ENCODE assay signal across 25 mouse cellular contexts in the genomic region with DNA sequence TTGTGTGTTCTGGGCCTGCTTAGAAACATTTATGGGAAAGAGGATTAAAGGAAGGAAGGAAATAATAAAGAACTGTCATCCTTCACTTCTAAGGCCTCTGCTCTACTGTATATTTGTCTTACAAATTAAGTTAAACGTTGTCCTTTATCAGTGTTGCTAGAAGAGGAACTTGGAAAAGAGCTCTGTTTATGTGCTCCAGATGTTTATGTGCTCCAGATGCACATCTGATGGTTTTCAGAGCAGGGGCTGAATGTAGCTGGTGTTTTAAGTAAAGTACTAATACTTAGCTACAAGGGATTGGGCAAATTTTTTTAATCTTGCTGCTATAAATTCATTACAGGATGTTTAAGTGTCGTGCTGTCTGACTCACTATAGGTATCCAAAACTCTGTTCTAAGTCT. TPM values are rescaled to one million over a fixed set of nuclear protein-coding genes. Genes with fewer than 3 reads are reported as not detected.
DNase-seq lines count a peak whose midpoint lies in the region; ATAC-seq and TF ChIP-seq lines count a peak whose summit lies in the region.
"Had no signal": no experiment of that assay in that cellular context is flagged by ENCODE, and none has a peak within 500 bp of the region (broad histone marks: within the 10 kb centered on the region; RNA-seq: fewer than 3 reads in every experiment).

No protein-coding gene starts in this region.

- ATAC-seq in embryonic facial prominence, embryonic 11.5 days (replicated peaks; ENCODE audit: insufficient number of reproducible peaks, low FRiP score, low TSS enrichment, low read depth) = no peak
- no peak for ATAC-seq in lung, embryonic 14.5 days (ENCODE audit: insufficient read depth)
- ATAC-seq in embryonic facial prominence, embryonic 14.5 days (ENCODE audit: low read depth) = no peak
- ATAC-seq: activated CD4-positive, CD25-positive, alpha-beta regulatory T cell, adult 4 months; forebrain, embryonic 14.5 days; forebrain, embryonic 16.5 days; Patski had no signal

- no peaks in the 10 kb centered on the region for H3K27me3 ChIP-seq in embryonic facial prominence, embryonic 11.5 days (ENCODE audit: control insufficient read depth, insufficient read depth, low read length)
- H3K27me3 ChIP-seq in embryonic facial prominence, embryonic 10.5 days (replicated peaks; ENCODE audit: low read depth, poor library complexity, severe bottlenecking) = no peaks in the 10 kb centered on the region
- no peaks in the 10 kb centered on the region for H3K27me3 ChIP-seq in lung, embryonic 14.5 days (ENCODE audit: insufficient read depth, low read length)
- no peaks in the 10 kb centered on the region for H3K27me3 ChIP-seq in embryonic facial prominence, embryonic 14.5 days (replicated peaks; ENCODE audit: control insufficient read depth, insufficient read depth, low read length)
- H3K27me3 ChIP-seq: embryonic facial prominence, embryonic 12.5 days; embryonic facial prominence, embryonic 15.5 days; forebrain, embryonic 12.5 days had no signal

- intact Hi-C loops in heart, postnatal 25 days (cut with DNase I) = loop anchor here (10.0 kb wide), 1 partner anchor 147 kb away; no protein-coding TSS in a partner anchor

- TF ChIP-seq CTCF in lung, embryonic 14.5 days (IDR thresholded peaks at IDR 0.05; ENCODE audit: low read depth) = no peak

- WGBS in embryonic facial prominence, embryonic 11.5 days = 49% methylated on average over 2 of the region's 2 CpGs
- WGBS in embryonic facial prominence, embryonic 10.5 days = 57% methylated on average over 2 of the region's 2 CpGs
- 29% methylated on average over 2 of the region's 2 CpGs for WGBS in lung, embryonic 14.5 days
- WGBS in embryonic facial prominence, embryonic 14.5 days = 45% methylated on average over 2 of the region's 2 CpGs

- no peak overlapping the region for H3K9ac ChIP-seq in embryonic facial prominence, embryonic 11.5 days (replicated peaks; ENCODE audit: low read length)
- H3K9ac ChIP-seq in lung, embryonic 14.5 days = no peak overlapping the region
- H3K9ac ChIP-seq in embryonic facial prominence, embryonic 14.5 days (ENCODE audit: low read depth, low read length) = no peak overlapping the region
- H3K9ac ChIP-seq: embryonic facial prominence, embryonic 12.5 days; embryonic facial prominence, embryonic 15.5 days; forebrain, embryonic 12.5 days had no signal

- no peaks in the 10 kb centered on the region for H3K9me3 ChIP-seq in embryonic facial prominence, embryonic 11.5 days (replicated peaks; ENCODE audit: control insufficient read depth, low read length)
- no peaks in the 10 kb centered on the region for H3K9me3 ChIP-seq in embryonic facial prominence, embryonic 10.5 days
- no peaks in the 10 kb centered on the region for H3K9me3 ChIP-seq in lung, embryonic 14.5 days (ENCODE audit: low read depth, low read length)
- no peaks in the 10 kb centered on the region for H3K9me3 ChIP-seq in embryonic facial prominence, embryonic 14.5 days (ENCODE audit: control insufficient read depth, low read length)
- H3K9me3 ChIP-seq: embryonic facial prominence, embryonic 12.5 days; embryonic facial prominence, embryonic 15.5 days; forebrain, embryonic 10.5 days; forebrain, embryonic 12.5 days had no signal

- H3K27ac ChIP-seq in embryonic facial prominence, embryonic 11.5 days (replicated peaks; ENCODE audit: low read depth, low read length) = no peak overlapping the region
- H3K27ac ChIP-seq in embryonic facial prominence, embryonic 10.5 days (replicated peaks) = no peak overlapping the region
- H3K27ac ChIP-seq in lung, embryonic 14.5 days (ENCODE audit: low read depth) = no peak overlapping the region
- no peak overlapping the region for H3K27ac ChIP-seq in embryonic facial prominence, embryonic 14.5 days (replicated peaks; ENCODE audit: low read depth, low read length)
- H3K27ac ChIP-seq: embryonic facial prominence, embryonic 12.5 days; embryonic facial prominence, embryonic 15.5 days; forebrain, embryonic 10.5 days; forebrain, embryonic 12.5 days had no signal

- H3K36me3 ChIP-seq in embryonic facial prominence, embryonic 11.5 days (replicated peaks; ENCODE audit: control insufficient read depth, insufficient read depth, low read depth, low read length) = no peaks in the 10 kb centered on the region
- no peaks in the 10 kb centered on the region for H3K36me3 ChIP-seq in embryonic facial prominence, embryonic 10.5 days (replicated peaks)
- no peaks in the 10 kb centered on the region for H3K36me3 ChIP-seq in lung, embryonic 14.5 days (ENCODE audit: insufficient read depth)
- H3K36me3 ChIP-seq in embryonic facial prominence, embryonic 14.5 days (ENCODE audit: control insufficient read depth, insufficient read depth, low read length) = no peaks in the 10 kb centered on the region
- H3K36me3 ChIP-seq: embryonic facial prominence, embryonic 12.5 days; embryonic facial prominence, embryonic 15.5 days; forebrain, embryonic 10.5 days; forebrain, embryonic 12.5 days had no signal

- no peaks in the 10 kb centered on the region for H3K4me1 ChIP-seq in embryonic facial prominence, embryonic 11.5 days (ENCODE audit: control insufficient read depth, insufficient read depth, low read length)
- no peaks in the 10 kb centered on the region for H3K4me1 ChIP-seq in embryonic facial prominence, embryonic 10.5 days
- H3K4me1 ChIP-seq in lung, embryonic 14.5 days (ENCODE audit: insufficient read depth) = no peaks in the 10 kb centered on the region
- no peaks in the 10 kb centered on the region for H3K4me1 ChIP-seq in embryonic facial prominence, embryonic 14.5 days (ENCODE audit: control insufficient read depth, insufficient read depth, low read length)
- H3K4me1 ChIP-seq: embryonic facial prominence, embryonic 12.5 days; embryonic facial prominence, embryonic 15.5 days; forebrain, embryonic 10.5 days; forebrain, embryonic 12.5 days had no signal

- no peak overlapping the region for H3K4me2 ChIP-seq in embryonic facial prominence, embryonic 11.5 days (ENCODE audit: low read depth, low read length)
- H3K4me2 ChIP-seq in lung, embryonic 14.5 days = no peak overlapping the region
- H3K4me2 ChIP-seq in embryonic facial prominence, embryonic 14.5 days (ENCODE audit: low read depth, low read length) = no peak overlapping the region
- H3K4me2 ChIP-seq: embryonic facial prominence, embryonic 12.5 days; embryonic facial prominence, embryonic 15.5 days; forebrain, embryonic 12.5 days had no signal

- peak; percentile 5 for DNase-seq in embryonic facial prominence, embryonic 11.5 days (ENCODE audit: low spot score)
- no peak for DNase-seq in embryonic facial prominence, embryonic 10.5 days (ENCODE audit: low spot score)
- peak; percentile 61 for DNase-seq in lung, embryonic 14.5 days
- no peak for DNase-seq in lung, postnatal 14 days
- DNase-seq in A20 (ENCODE audit: low read depth, low spot score) = peak; percentile 12
- peak; percentile 1 for DNase-seq in embryonic facial prominence, embryonic 14.5 days (ENCODE audit: low spot score)
- DNase-seq in heart, postnatal 25 days (ENCODE audit: low spot score) = no peak
- DNase-seq: adrenal gland, adult 8-10 months; adrenal gland, postnatal 14 days; adrenal gland, postnatal 36 days; cerebellum, adult 11-12 months; cerebellum, adult 2 months; cerebellum, adult 9-10 months; cerebellum, postnatal 10 days; cerebellum, postnatal 25 days had no signal

- no peak overlapping the region for H3K4me3 ChIP-seq in embryonic facial prominence, embryonic 11.5 days (ENCODE audit: low read depth, low read length)
- no peak overlapping the region for H3K4me3 ChIP-seq in embryonic facial prominence, embryonic 10.5 days
- no peak overlapping the region for H3K4me3 ChIP-seq in lung, embryonic 14.5 days (ENCODE audit: low read depth, low read length)
- H3K4me3 ChIP-seq in embryonic facial prominence, embryonic 14.5 days (ENCODE audit: low read depth, low read length) = no peak overlapping the region
- H3K4me3 ChIP-seq: embryonic facial prominence, embryonic 12.5 days; embryonic facial prominence, embryonic 15.5 days; erythroblast, embryonic 14.5 days; forebrain, embryonic 10.5 days; forebrain, embryonic 12.5 days had no signal

RNA-seq across cellular contexts. Expression of gene Rnf17, which starts 59.7 kb away (rescaled TPM):
- polyA plus RNA-seq in embryonic facial prominence, embryonic 11.5 days (2014; fragmentation: Nextera tagmentation; extraction: Ambion mirVana) = 1.3 and 2.6 TPM in 2 replicates
- polyA plus RNA-seq in embryonic facial prominence, embryonic 10.5 days (2016; fragmentation: Nextera tagmentation; extraction: Ambion mirVana) = 2.2 and 2.7 TPM in 2 replicates
- polyA plus RNA-seq in lung, embryonic 14.5 days (2014; fragmentation: Nextera tagmentation; extraction: Ambion mirVana) = 0.84 and 2.5 TPM in 2 replicates
- 1.5 and 3.1 TPM in 2 replicates for polyA plus RNA-seq in embryonic facial prominence, embryonic 14.5 days (2014; fragmentation: Nextera tagmentation; extraction: Ambion mirVana)
- total RNA-seq in heart, postnatal 25 days (2021) = under 1 TPM; 0.29 to 0.36 TPM
- polyA plus RNA-seq: C2C12; erythroblast, embryonic 14.5 days; Patski had no signal

Comparison
In these comparisons a context has a peak if more than half of its experiments do, and no peak if none do; other contexts are left out.
1. DNase-seq: peak in embryonic facial prominence, embryonic 11.5 days (single experiment), lung, embryonic 14.5 days (single experiment), A20 (single experiment) and embryonic facial prominence, embryonic 14.5 days (single experiment); none in embryonic facial prominence, embryonic 10.5 days (single experiment), lung, postnatal 14 days (single experiment) and heart, postnatal 25 days (single experiment).